Mouse (Mus musculus) left cerebral cortex, adult 9 months (tissue): Measurements from ENCODE around the gene Bnipl.
A peak's percentile ranks its signal among the peaks of the same experiment; 100 is the strongest.

Experiments used
- DNase-seq, 2 experiments: peaks; one replicate each; pipeline ENCODE4 v3.0.0; 2022; ENCODE audit warnings: low spot score in 2 of 2

The Bnipl gene

DNA sequence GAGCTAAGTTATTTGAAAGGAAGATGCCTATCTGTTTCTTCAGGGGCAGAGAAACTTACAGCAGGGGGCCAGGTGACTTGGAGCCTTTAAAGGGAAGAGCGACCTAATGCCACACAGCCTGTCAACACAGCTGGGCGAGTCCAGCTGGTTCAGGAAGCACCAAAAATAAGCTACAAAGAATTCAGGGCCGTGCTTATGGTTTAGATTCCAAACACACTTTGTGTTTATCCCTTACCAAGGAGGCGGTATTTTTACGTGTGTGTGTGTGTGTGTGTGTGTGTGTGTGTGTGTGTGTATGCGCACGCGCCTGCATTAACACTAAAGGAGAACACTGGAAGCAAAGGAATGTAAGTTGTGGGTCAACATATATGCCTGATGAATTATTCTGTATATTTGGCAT, 29.8 kb upstream of the Bnipl start:
- no peak for DNase-seq

DNA sequence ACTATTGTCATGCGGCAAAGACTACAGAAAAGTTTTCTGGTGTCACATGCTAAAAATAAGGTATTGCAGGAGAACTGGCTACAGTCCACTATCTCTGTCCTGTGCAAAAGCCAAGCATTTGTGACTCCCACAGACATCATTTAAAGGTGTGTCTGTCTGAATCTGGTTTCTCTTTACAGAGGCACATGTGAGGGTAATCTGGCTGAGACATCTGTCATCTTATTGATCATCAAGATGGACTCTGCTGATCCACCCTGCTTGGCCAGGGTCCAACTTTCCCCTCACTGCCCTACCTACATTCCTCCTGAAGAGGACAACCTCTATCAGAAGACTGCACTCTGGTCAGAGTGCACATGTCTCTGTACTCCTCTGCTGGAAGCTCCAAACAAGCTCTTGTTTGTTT, 26.2 kb upstream of the Bnipl start:
- no peak for DNase-seq

- no peak for DNase-seq
Observed at GRCm38 (mm10) chr3:95276428-95276934, 25.5 kb upstream of the Bnipl start.

GRCm38 (mm10) chr3:95275161-95275560, 24.2 kb upstream of the Bnipl start:
- DNase-seq, result no peak

DNA sequence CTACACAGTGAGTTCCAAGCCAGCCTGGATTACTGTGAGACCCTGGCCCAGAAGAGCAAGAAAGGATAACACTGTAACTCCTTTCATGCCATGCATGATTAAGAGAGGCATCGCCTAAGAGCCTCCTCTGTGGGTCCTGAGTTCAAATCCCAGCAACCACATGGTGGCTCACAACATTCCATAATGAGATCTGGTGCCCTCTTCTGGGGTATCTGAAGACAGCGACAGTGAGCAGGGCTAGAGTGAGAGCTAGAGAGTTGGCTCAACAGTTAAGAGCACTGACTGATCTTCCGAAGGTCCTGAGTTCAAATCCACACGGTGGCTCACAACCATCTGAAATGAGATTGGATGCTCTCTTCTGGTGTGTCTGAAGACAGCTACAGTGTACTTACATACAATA, 23.5 kb upstream of the Bnipl start:
- no peak for DNase-seq

DNA sequence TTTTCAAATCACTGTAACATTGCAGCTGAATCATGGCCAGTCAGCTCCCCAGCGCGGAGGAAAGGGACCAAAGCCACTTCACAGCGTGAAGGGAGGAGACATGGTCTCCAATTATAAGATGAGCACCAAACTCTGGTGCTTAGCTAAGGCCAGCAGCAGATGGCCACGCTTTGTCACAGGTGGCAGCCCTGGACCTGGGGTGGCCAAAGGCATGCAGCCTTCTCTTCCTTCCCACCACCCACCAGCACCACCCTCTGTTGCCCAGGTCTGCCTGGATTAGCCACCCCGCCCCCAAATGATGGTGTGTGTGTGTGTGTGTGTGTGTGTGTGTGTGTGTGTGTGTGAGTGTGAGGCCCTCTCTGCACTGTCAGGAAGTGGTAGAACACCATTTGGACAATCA, 22.5 kb upstream of the Bnipl start:
- no peak for DNase-seq

DNA sequence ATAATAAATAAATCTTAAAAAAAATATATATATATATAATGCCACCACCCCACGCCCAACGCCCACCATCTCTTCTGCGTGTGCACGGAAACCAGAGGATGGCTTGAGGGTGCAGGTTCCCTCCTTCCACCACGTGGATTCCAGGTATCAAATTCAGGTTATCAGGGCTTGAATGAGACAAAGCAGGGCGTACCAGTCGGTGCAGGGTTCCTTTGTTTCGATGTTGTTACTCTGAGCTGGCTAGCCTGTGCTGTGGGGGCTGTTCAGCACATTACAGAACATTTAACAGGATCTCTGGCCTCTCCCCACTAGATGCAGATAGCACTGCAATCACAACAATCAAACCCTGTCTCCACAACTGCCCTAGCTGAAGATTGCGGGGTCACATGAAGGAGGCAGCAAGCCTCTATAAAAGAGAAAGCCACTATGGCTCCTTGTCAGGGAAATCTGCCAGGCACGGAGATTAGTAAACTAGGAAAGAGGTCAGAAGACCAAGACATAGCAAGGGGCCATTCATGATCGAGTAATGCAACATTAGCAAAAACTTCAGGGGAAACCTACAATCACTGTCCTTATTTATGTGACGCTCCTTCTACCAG, 19.9 kb upstream of the Bnipl start:
- DNase-seq, result no peak

GRCm38 (mm10) chr3:95269789-95270188, 18.8 kb upstream of the Bnipl start:
- DNase-seq, result peak in 1 of 2 experiments; percentile 25

DNA sequence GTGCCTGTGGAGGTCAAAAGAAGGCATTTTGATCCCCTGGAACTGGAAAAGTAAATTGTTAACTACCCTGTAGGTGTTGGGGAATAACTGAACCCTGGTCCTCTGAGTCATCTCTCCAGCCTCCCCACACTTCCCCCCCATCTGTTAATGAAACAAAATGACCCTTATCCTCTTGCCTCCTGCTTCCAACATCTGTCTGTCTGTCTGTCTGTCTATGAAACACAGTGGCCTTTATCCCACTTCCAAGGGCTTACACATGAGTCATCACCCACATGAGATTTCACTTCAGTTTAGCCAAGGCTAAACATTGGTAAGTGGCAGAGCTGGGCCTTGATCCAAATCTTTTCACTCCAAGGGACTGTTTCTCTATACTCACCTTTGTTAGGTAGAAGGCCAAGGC, 16.9 kb upstream of the Bnipl start:
- DNase-seq, result no peak

DNA sequence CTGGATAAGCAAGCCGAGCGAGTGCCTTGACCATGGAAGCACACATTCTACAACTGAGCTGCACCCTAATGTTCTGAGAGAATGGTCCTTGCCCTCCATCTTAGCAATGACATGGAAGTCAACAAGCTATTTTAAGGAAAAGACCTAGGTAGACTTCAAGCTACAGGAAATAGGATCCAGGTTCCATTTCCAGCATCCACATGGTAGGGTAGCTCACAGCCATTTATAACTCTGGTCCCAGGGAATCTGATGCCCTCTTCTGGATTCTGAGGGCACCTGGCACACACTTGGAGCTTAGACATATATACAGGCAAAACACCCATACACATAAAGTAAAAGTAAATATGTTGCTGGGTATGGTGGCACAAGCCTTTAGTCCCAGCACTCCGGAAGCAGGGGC, 15.1 kb upstream of the Bnipl start:
- DNase-seq, result no peak

GRCm38 (mm10) chr3:95264724-95265123, 13.7 kb upstream of the Bnipl start:
- DNase-seq, result no peak

- peak in 1 of 2 experiments; percentile 65 for DNase-seq
Observed at GRCm38 (mm10) chr3:95263089-95263739, 12.2 kb upstream of the Bnipl start.

DNA sequence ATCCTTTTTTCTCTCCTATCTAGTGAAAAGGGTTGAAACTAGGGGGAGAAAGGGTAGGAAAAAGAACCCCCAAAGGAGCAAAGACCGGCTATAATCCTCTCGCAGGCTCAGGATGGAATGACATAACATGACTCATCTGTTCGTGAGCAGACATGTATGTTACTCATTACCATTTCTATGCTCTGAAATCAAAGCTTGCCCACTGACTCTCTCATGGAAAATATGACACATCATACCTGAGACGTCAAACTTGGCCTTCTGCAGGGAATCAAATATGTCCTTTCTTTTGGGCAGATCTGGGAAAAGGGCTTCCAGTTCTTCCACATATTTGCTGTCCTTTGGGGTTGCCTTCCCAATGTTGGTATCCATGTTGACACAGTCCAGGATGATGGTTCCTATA, 11.0 kb upstream of the Bnipl start:
- no peak for DNase-seq

DNA sequence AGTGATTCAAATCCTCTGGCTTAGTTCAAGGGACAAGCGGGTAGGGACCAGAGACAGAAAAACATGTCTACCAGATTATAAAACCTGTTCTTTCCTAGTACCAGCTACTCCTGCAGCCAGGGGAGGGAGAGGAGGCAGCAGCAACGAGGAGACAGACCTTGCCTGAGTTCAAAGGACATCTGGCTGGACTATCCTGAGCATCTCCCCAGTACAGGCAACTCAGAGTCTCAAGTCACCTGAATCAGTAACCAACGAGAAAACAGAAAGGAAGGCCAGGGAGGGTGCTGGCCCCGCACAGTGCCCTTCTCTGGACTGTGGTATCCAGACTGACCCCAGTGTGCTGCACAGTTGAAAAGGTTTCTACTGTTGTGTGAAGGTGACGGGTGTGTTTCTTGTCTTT, 5.9 kb upstream of the Bnipl start:
- DNase-seq, result no peak

GRCm38 (mm10) chr3:95250361-95250760, 632 bp downstream of the Bnipl start:
- no peak for DNase-seq

- DNase-seq, result no peak
Observed at GRCm38 (mm10) chr3:95247660-95248336, 3.2 kb downstream of the Bnipl start.

- peak in 1 of 2 experiments; percentile 66 for DNase-seq
Observed at GRCm38 (mm10) chr3:95246465-95247231, 4.3 kb downstream of the Bnipl start.

DNA sequence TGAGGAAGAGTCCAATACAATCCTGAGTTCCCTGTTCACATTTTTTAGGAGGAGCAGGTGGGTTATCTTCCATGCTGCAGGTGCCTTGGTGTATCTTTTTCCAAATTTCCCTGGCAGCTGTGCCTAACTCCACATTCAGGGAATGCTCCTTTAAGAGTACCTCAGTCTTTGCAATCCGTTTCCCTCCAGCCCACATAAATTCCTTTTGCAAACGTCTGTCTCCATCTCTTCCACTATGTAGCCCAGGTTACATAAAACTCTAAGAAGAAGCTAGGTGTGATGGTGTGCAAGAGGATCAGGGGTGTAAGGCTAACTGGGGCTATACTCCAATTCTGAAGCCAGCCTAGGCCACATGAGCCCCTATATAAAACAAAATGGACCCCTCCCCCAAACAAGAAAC, 7.9 kb downstream of the Bnipl start:
- DNase-seq, result no peak

GRCm38 (mm10) chr3:95241498-95241897, 9.5 kb downstream of the Bnipl start, which contains the start of gene Gm128:
Gm128 (minus strand) TSS chr3:95241598.
- DNase-seq, result no peak

DNA sequence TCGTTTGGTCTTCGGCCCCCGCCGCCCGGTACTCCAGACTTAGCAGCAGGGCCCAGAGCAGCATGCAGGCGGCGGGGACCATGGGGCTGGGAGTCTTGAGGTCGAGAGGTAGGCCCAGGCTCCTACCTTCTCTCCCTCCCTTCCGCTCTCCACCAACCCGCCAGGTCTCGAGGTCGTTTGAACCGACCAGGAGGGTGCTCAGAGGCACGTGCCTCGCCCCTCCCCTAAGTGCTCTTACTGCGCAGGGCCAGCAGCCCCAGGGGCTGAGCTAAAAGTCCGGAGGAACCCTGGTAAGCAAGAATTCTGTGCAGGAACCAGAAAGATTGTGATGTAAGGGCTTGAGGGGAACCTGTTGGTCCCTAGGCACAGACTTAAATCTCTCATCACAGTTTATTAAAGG, 10.1 kb downstream of the Bnipl start:
- DNase-seq, result no peak

- DNase-seq, result no peak
Observed at GRCm38 (mm10) chr3:95239971-95240370, 11.0 kb downstream of the Bnipl start.

DNA sequence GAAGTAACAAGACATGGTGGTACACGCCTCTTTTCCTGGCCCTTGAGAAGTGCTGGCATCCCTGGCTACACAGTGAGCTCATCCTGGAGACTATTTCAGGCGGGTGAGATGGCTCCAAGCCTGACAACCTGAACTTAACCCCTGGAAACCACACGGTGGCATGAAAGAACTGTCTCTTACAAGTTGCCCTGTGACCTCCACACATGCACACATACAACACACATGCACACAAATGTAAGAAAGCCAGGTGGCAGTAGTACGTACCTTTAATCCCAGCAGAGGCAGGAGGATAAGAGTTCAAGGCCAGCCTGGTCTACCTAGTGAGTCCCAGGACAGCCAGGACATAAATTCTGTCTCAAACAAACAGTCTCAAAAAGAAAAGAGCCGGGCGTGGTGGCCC, 12.0 kb downstream of the Bnipl start:
- no peak for DNase-seq
